Mouse (Mus musculus) adrenal gland, adult 18-20 months (tissue): ENCODE measurements around the gene Prkcz. TPM values are rescaled to one million over a fixed set of nuclear protein-coding genes. Genes with fewer than 3 reads are reported as not detected.
"Not testable (repeated sequence)": the region's sequence is repeated elsewhere in the genome, so short reads cannot be mapped to it uniquely, and the experiment has no call there.

Source experiments
- DNase-seq, 2 experiments: peaks; one replicate each; pipeline ENCODE4 v3.0.0; 2021 to 2022; ENCODE audit warnings: low spot score in 2 of 2
- total RNA-seq, 2 experiments: library from RNA; stranded (reverse); gene quantifications; 1 replicate in 1 of 2; 2 replicates in 1 of 2; pipeline ENCODE4 v1.2.3; 2021

Gene Prkcz
- total RNA-seq, 2 experiments from 2014 or later = 5.5 to 7.6 TPM

DNA sequence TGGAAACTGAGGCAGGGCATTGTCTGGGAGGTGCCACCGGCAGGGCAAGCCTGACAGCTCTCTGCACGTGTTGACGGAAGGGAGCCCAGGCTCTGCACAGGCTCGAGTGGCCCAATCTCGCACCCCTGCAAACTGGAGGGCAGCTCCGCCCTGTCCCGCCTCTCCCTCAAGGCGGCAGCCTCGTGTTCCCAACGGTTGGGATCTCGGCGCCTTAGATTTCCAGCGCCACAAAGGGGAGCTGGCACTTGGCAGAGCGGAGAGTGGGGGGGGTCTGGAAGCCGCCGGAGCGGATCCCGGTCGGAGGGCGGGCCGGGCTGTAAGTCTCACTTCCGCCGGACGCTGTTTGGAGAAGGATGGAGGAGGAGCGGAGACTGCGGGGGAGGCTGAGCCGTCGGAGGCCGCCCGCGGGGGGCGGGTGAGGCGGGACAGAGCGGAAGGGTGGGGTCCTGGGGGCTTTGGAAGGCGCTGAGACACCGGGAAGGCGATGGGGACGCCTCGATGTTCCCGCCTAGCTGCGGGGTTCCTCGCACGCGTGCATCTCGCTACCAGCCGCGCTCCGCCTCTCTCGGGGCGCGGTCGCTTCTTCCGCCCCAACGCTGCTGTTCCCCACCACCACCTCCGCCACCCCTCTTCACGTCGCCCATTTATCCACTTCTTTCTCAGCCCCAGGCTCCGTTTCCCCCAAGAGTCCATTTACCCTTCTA lies 111.4 kb downstream of the Prkcz start, which contains the start of gene Faap20:
Gene Faap20 (plus strand): TSS at position 155 of the 704 bp plus-strand sequence.
- DNase-seq = peak; percentile 84 to 87

- peak; percentile 87 to 91 for DNase-seq
Measured at GRCm38 (mm10) chr4:155249257-155249647, 111.9 kb downstream of the Prkcz start.

GRCm38 (mm10) chr4:155248054-155248453 lies 113.1 kb downstream of the Prkcz start:
- DNase-seq = not testable (repeated sequence)

DNA sequence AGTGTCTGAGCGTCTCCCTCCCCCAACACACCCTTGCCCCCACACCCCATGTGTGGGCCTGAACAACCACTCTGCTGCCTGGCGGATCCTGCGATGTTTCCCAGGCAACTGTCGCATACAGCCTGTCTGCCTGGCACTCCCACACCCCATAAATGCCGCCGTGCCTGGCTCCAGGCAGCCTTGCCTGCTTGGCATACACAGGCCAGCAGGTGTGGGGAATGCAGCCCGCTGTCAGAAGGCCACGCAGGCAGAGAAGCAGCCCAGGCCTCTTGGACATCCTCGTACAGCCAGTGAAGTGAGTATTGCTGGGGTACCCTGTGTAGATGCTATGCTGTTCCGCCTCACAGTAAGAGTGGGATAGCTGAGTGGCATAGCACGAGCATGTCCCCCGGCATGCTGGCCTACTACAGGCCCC lies 114.5 kb downstream of the Prkcz start:
- no peak for DNase-seq

DNA sequence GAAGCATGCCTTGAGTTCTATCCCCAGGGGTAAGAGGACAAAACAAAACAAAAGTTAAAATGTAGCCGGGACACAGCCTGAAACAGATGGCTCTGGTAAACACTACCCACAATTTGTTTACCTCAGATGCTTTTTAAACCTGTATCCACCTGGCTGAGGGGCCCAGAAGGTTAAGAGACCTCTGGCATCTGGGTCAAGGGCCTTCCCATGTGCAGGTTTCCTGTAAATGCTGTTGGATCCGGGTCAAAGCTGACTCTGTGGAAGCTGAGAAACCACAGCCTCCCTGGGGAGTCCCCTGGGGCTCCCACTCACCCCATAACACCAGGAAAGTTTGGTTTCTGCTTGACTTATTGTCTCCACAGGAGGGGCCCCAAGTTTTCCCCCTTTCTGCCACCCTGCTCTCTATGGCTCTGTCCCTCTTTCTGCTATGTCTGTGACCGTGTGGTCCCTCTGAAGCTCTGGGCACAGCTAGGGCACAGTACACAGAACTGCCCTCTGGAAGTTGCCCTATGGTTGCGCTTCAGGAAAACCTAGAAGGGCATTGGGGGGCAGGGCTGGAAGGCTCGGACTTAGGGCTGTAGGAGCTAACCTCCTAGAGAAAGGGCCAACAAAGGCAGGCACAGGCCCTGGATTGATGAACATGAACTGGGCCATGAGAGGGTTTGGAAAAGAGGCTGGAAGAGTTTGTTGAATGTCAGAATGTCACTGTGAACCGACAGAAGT lies 115.2 kb downstream of the Prkcz start:
- DNase-seq = no peak

- no peak for DNase-seq
Measured at GRCm38 (mm10) chr4:155243233-155243632, 117.9 kb downstream of the Prkcz start.

DNA sequence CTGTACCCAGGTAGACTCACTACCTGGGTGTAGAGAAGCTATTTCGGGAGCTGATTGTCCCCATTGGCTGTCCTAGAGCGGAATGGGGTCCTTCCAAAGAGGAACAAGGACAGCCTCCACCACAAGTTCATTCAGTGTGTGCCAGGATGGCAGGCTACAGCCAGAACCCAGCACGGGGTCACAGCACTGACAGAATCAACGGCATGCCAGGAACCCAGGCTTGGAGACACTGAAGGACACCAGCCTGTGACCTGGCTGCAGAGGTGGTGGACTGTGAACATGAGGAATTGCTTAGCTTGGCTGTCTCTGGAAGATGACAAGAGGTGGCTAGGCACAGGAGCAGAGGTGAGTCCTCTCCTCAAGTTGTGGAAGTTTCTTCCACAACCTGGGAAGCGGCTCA lies 118.9 kb downstream of the Prkcz start:
- DNase-seq = no peak

- DNase-seq = no peak
Measured at GRCm38 (mm10) chr4:155241789-155242188, 119.4 kb downstream of the Prkcz start.

DNA sequence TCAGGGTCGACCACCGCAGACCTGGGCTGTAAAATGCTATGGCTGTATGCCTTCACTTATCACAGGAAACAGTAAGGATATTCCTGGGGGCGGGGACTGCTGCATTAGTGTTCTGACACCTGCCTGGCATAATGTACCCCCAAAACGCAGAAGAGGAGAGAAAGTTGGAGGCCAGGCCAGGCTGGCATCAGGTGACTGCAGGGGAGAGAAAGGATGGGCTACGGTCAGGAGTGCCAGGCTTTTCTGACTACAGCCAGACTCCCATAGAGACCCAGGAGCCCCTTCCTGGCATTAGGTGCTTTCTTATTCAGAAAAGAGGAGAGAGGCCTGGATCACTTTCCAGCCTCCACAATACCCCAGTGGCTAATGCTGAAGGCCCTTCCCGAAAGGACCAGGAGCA lies 121.7 kb downstream of the Prkcz start:
- no peak for DNase-seq

DNA sequence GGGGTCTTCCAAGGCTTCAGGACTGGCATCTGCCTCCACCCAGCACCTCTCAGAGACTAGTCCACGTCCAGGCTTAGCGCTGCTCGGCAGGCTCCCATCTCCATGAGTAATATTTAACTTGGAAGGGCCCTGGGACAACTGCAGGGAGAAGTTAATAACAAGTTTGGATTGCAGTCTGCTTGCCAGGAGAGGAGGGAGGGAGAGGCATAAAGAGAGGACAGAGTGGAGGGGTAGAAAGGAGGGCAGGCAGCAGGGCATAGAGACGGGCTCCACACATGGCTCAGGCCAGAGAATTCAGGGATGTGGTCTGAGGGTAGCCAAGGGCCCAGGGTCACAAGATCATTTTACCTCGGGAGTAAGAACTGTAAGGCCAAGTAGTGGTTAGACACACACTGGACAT lies 122.9 kb downstream of the Prkcz start:
- no peak for DNase-seq

- DNase-seq = no peak
Measured at GRCm38 (mm10) chr4:155236737-155237385, 124.3 kb downstream of the Prkcz start.

DNA sequence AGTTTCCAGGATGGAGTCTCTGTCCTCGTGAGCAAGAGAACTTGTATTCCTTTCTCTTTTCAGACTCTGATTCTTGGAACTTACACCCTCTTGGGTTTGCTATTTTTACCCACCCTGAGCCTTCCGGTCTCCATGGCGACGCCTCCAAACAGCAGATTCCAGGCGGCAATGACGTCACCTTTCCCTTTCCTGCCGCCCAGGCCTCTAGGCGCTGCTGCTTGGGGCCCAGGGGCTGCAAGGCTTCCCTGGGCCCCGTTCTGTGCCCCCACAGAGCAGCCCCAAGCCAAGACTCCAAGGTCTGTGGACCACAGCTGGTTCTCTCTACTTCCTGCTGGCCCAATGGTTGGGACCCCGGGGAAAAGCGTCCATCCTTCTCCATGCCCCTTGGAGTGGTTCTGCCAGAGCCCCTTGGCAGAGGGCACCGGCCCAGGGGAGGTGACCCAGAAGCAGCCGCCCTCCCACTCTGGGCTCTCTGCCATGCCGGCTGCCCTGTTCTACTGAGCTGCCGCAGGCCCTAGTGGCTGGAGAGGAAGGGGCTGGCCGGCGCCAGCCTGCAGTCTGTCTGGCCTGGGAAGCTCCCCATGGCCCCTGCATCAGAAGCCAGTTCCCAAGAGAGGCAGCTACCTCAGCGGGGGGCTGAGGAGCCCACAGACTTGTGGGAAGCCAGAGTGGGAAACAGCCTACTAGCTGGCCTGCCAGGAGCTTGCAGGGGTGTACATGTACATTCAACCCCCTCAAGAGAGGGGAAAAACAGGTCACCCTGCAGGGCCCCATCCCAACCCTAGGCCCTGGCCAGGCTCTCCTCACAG lies 125.6 kb downstream of the Prkcz start:
- peak; percentile 71 to 77 for DNase-seq

GRCm38 (mm10) chr4:155234371-155235310 lies 126.5 kb downstream of the Prkcz start:
- DNase-seq = peak in 1 of 2 experiments; percentile 5

GRCm38 (mm10) chr4:155233878-155234277 lies 127.3 kb downstream of the Prkcz start:
- peak; percentile 57 to 70 for DNase-seq

DNA sequence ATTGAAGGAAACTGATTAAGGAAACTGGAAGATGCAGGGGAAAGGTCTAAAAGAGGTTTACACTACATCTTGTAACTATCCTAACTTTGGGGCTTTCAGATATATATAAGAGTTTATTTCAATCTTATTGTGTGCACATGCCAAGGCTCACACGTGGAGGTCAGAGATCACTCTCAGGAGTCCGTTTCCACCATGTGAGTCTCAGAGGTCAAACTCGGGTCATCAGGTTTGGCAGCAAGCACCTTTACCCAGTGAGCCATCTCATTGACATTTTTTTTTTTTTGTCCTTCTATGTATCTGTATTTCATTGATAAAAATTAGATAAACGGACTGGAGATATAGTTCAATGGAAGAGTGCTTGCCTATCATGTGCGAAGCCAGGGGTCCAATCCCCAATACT lies 132.7 kb downstream of the Prkcz start:
- no peak for DNase-seq

DNA sequence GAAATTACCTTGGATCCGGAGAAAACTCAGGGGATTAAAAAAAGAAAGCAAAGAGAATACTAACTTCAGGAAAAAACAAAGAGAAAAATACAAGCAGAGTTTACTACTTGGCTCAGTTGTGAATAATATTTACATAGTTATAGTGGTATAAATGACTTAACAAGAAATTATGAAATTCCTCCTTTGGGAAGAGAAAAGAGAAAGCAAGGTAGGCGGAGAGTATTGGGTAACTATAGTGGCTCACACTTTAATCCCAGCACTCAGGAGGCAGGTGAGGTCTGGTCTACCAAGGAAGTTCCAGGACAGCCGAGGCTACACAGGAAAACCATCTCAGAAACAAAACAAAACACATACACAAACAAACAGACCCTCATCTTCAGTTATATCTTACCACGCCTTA lies 133.2 kb downstream of the Prkcz start:
- no peak for DNase-seq

GRCm38 (mm10) chr4:155225918-155226317 lies 135.2 kb downstream of the Prkcz start:
- DNase-seq = no peak

GRCm38 (mm10) chr4:155223594-155224528 lies 137.3 kb downstream of the Prkcz start:
- DNase-seq = no peak
